Mouse (Mus musculus): ENCODE measurements around the gene Lrp3.

DNA sequence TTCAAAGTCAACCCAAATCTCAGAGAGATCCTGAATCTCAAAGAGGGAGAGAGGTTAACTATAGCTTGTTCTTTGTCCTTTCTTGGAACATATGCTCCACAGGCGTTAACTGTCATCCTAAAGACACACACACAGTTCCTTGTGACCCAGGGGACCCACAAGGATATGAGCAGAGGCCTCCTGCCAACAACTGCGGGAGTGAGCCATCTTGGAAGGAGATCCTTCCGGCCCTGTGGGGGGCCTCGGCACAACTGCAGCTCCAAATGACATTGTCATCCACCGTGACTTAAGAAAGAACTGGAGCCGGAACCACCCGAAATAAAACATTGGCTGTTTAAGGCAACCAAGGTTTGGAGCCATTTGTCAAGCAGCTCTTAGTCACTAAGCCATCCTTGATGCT, 43.0 kb upstream of the Lrp3 start:
- no peak for TF ChIP-seq CTCF (IDR thresholded peaks at IDR 0.05; ENCODE audit: low read depth, low read length)
- no peak for TF ChIP-seq TAL1 (conservative IDR thresholded peaks at IDR 0.05; ENCODE audit: low read depth, low read length)
- TF ChIP-seq GATA1 (IDR thresholded peaks at IDR 0.05; ENCODE audit: borderline replicate concordance, low read length), result no peak
- no peak for TF ChIP-seq POLR2AphosphoS5 (IDR thresholded peaks at IDR 0.05; ENCODE audit: insufficient replicate concordance, low read depth, low read length)
- TF ChIP-seq GATA2 (IDR thresholded peaks at IDR 0.05; ENCODE audit: borderline replicate concordance, low read depth, low read length), result no peak
